Mouse (Mus musculus) ES-E14 (cell line): ENCODE results near the gene Gimap3.

Experiments used
- CHD2 ChIP-seq: IDR thresholded peaks from 2 replicates; pipeline ENCODE4 v1.6.1; 2014; ENCODE audit warnings: mild to moderate bottlenecking, low read depth, low read length, inconsistent platforms
- HCFC1 ChIP-seq: IDR thresholded peaks from 2 replicates; pipeline ENCODE4 v1.6.1; 2012; ENCODE audit warnings: low read length, inconsistent platforms, borderline replicate concordance; ENCODE audit not compliant: insufficient read depth
- MAFK ChIP-seq: IDR thresholded peaks from 2 replicates; pipeline ENCODE4 v1.6.1; 2014; ENCODE audit warnings: mild to moderate bottlenecking, low read depth, low read length, inconsistent platforms; ENCODE audit not compliant: insufficient read depth
- ZC3H11A ChIP-seq: IDR thresholded peaks from 2 replicates; pipeline ENCODE4 v1.6.1; 2012; ENCODE audit warnings: low read depth, mild to moderate bottlenecking, inconsistent platforms, low read length, borderline replicate concordance
- ZNF384 ChIP-seq: IDR thresholded peaks from 2 replicates; pipeline ENCODE4 v1.6.1; 2012; ENCODE audit warnings: low read depth, low read length, inconsistent platforms

DNA sequence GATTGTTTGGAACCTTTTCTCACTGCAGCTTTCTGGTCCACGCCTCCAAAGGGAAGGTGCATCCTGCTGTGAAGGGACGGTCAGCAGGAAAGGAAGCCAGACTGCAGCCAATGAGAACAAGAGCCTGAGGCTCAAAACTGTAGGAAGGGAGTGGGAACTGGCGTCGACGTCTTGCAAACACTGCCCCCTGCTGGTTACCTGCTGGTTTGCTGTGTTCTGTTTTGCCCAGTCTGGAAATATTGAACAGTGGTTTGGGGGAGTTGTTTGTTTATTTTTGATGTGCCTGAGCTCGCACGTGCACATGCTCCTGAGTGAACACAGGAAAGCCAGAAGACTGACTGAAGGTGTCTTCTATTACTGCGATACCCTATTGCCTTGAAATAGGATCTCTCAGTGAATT lies 1.4 kb upstream of the Gimap3 start:
- TF ChIP-seq CHD2 (no peak), MAFK (no peak), ZC3H11A (peak; percentile 59; the same call in 1 of the 2 replicates), ZNF384 (no peak), HCFC1 (no peak)
